ENCODE assay signal across 6 mouse cellular contexts in genomic region chr11:18151369-18151768, GRCm38 (mm10).
"Had no signal": no experiment of that assay in that cellular context is flagged by ENCODE, and none has a peak within 500 bp of the region (broad histone marks: within the 10 kb centered on the region; RNA-seq: fewer than 3 reads in every experiment).

No protein-coding gene starts in this region.

- H3K9ac ChIP-seq: limb, embryonic 13.5 days; liver, embryonic 12.5 days; liver, embryonic 15.5 days; midbrain, embryonic 13.5 days had no signal

- DNase-seq: thymus, adult 18-20 months had no signal

- H3K4me1 ChIP-seq: limb, embryonic 13.5 days; liver, embryonic 12.5 days; liver, embryonic 15.5 days had no signal

- H3K9me3 ChIP-seq: limb, embryonic 13.5 days; liver, embryonic 12.5 days; liver, embryonic 15.5 days; midbrain, embryonic 13.5 days had no signal

- H3K4me3 ChIP-seq: limb, embryonic 13.5 days; liver, embryonic 12.5 days; liver, embryonic 15.5 days; midbrain, embryonic 13.5 days had no signal

- H3K27ac ChIP-seq: limb, embryonic 13.5 days; liver, embryonic 12.5 days; liver, embryonic 15.5 days; macrophage; midbrain, embryonic 13.5 days had no signal

- H3K36me3 ChIP-seq: limb, embryonic 13.5 days; liver, embryonic 12.5 days; liver, embryonic 15.5 days; midbrain, embryonic 13.5 days had no signal

- H3K4me2 ChIP-seq: limb, embryonic 13.5 days; liver, embryonic 12.5 days; liver, embryonic 15.5 days; midbrain, embryonic 13.5 days had no signal

- ATAC-seq: liver, embryonic 12.5 days had no signal

- H3K27me3 ChIP-seq: liver, embryonic 12.5 days; liver, embryonic 15.5 days; midbrain, embryonic 13.5 days had no signal
